Mouse (Mus musculus): ENCODE measurements around the gene Tmprss13. TPM values are rescaled to one million over a fixed set of nuclear protein-coding genes. Genes with fewer than 3 reads are reported as not detected.

Gene Tmprss13
- total RNA-seq, 2 experiments from 2014 or later: 0.48 to 0.73 TPM

GRCm38 (mm10) chr9:45306746-45307410 is 12.0 kb upstream of the Tmprss13 start:
- DNase-seq: no peak

GRCm38 (mm10) chr9:45308521-45308920 is 10.4 kb upstream of the Tmprss13 start:
- intact Hi-C loops (cut with DNase I): no loop called here
- no peak overlapping the region for H3K27ac ChIP-seq
- no peak for TF ChIP-seq CTCF (IDR thresholded peaks at IDR 0.05)
- H3K4me3 ChIP-seq: no peak overlapping the region
- DNase-seq: no peak

More at GRCm38 (mm10) chr9:45306746-45307410, 12.0 kb upstream of the Tmprss13 start:
- intact Hi-C loops (cut with DNase I): no loop called here
- Histone ChIP-seq H3K4me3 (no peak overlapping the region), H3K27ac (no peak overlapping the region)
- TF ChIP-seq CTCF (IDR thresholded peaks at IDR 0.05): no peak

DNA sequence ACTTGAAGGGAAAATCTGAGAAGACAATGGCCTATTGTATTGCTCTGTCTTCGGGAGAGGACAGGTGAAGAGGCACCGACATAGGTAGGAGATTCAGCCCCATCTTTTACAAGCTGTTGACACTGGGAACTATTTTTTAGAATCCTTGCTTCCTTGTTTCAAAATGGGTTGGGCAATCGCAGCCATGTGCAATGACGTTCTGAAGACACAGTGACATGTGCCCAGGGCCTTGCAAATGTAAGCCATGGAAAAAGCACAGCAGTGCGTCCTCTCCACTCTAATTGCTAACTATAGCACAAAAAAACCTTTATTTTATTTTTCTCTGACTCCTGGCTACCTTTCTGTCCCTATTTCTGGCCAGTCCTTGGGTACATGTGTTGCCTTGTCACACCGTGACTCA is 7.0 kb upstream of the Tmprss13 start:
- Histone ChIP-seq H3K27ac (no peak overlapping the region), H3K4me3 (no peak overlapping the region)
- intact Hi-C loops (cut with DNase I): no loop called here
- no peak for TF ChIP-seq CTCF (IDR thresholded peaks at IDR 0.05)
- no peak for DNase-seq

DNA sequence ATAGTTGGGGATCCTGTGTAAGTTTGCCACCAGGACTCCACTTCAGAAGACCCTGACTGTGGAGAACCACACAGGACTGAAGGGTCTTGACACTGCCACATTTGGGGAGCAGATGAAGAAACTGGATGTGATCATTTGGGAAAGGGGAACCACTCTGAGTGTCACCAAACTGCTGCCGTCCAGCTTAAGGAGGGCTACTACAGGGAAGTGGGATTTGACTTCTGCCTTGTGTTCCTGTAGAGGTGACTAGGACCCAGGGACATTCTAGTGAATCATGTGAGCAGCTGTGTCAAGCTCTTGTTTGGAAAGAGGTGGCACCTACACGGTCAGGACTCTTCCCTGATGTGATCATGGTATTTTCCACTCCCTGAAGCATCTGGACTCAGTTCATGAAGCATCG is 5.0 kb upstream of the Tmprss13 start:
- Histone ChIP-seq H3K27ac (no peak overlapping the region), H3K4me3 (no peak overlapping the region)
- DNase-seq: no peak
- TF ChIP-seq CTCF (IDR thresholded peaks at IDR 0.05): no peak
- intact Hi-C loops (cut with DNase I): no loop called here

GRCm38 (mm10) chr9:45317635-45318034 is 1.3 kb upstream of the Tmprss13 start:
- Histone ChIP-seq H3K4me3 (no peak overlapping the region), H3K27ac (no peak overlapping the region)
- peak; percentile 44 for DNase-seq
- TF ChIP-seq CTCF (IDR thresholded peaks at IDR 0.05): no peak
- intact Hi-C loops (cut with DNase I): no loop called here

DNA sequence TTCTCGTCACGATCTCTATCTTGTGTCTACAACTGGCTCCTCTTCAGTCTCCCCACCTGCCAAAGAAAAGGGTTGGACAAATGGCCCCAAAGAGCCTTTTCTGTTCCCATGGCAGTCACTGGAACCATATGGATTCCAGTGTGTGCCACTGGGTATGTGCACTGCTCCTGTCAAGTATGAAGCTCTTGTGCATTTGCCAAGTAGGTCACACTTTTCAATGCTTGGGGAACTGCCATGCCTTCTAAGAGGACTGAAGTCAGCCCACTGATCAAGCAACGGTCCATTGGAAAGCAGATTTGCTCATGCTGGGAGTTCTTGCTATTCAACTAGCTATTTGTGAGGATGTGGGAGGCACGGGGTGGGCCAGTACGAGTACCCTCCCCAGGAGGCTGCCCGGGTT is 2.6 kb downstream of the Tmprss13 start:
- intact Hi-C loops (cut with DNase I): no loop called here
- Histone ChIP-seq H3K4me3 (no peak overlapping the region), H3K27ac (no peak overlapping the region)
- TF ChIP-seq CTCF (IDR thresholded peaks at IDR 0.05): no peak
- DNase-seq: no peak

- H3K4me3 ChIP-seq: no peak overlapping the region
- no peak for DNase-seq
- intact Hi-C loops (cut with DNase I): no loop called here
- TF ChIP-seq CTCF (IDR thresholded peaks at IDR 0.05): no peak
- no peak overlapping the region for H3K27ac ChIP-seq
Measured at GRCm38 (mm10) chr9:45321946-45322430, 3.1 kb downstream of the Tmprss13 start.

DNA sequence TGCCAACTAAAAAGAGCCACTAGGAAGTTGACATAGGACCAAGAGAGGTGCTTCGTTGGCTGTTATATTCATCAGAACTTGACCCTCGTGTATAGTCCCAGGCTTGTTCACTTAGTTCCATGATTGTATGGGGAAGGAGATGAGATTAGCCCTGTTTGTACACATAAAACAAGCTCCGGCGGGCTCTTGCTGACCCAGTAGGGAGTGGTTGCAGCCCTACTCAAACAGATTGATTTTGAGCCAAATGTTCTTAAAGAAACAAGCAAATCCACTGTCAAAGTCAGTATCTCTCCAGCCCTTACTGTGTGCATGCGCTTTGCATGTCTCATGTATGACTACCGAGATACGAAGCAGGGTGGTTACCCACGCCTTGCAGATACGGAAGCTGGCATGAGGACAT is 7.5 kb downstream of the Tmprss13 start:
- intact Hi-C loops (cut with DNase I): no loop called here

GRCm38 (mm10) chr9:45328263-45328662 is 9.4 kb downstream of the Tmprss13 start:
- no peak for TF ChIP-seq CTCF (IDR thresholded peaks at IDR 0.05)
- no peak for DNase-seq
- intact Hi-C loops (cut with DNase I): no loop called here
- H3K27ac ChIP-seq: no peak overlapping the region
- H3K4me3 ChIP-seq: no peak overlapping the region

More for the DNA sequence above, 7.5 kb downstream of the Tmprss13 start:
- Histone ChIP-seq H3K4me3 (no peak overlapping the region), H3K27ac (no peak overlapping the region)
- no peak for TF ChIP-seq CTCF (IDR thresholded peaks at IDR 0.05)
- DNase-seq: no peak

- intact Hi-C loops (cut with DNase I): no loop called here
- H3K27ac ChIP-seq: no peak overlapping the region
- no peak overlapping the region for H3K4me3 ChIP-seq
- TF ChIP-seq CTCF (IDR thresholded peaks at IDR 0.05): no peak
- no peak for DNase-seq
Measured at GRCm38 (mm10) chr9:45329577-45329976, 10.7 kb downstream of the Tmprss13 start.

DNA sequence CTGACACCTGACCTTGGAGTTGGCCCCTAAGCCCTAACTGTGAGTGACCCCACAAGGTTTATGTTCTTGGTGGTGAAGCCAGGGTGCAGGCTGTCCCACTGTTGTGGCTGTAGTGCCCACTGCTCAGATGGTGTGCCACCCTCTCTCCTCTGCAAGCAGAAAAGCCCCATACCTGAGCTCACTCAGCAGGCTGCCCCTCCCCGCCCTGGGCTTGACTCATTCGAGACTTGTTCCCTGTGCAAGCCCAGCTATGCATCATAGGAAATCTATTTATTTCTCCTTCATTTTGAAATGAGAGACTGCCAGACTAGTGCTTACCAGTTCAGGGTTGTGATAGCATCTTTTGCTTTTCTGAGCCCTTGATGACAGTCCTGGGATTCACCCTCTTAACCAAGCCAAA is 18.5 kb downstream of the Tmprss13 start:
- no peak overlapping the region for H3K27ac ChIP-seq
- H3K4me3 ChIP-seq: no peak overlapping the region
- DNase-seq: no peak
- TF ChIP-seq CTCF (IDR thresholded peaks at IDR 0.05): no peak
- intact Hi-C loops (cut with DNase I): no loop called here

DNA sequence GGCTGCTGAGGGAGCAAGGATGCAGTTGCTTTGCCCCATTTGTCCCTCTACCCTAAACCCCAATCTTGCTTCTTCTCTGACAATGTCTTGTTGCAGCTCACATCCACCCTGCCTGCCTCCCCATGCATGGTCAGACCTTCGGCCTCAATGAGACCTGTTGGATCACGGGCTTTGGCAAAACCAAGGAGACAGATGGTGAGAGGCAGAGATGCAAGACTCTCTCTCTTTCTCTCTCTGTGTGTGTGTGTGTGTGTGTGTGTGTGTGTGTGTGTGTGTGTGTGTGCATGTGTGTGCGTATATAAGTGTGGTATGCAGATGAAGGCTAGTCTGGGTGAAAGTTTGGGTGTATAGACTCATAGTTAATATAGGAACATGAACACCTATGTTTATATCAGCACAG is 24.2 kb downstream of the Tmprss13 start:
- no peak for DNase-seq
- no peak for TF ChIP-seq CTCF (IDR thresholded peaks at IDR 0.05)
- intact Hi-C loops (cut with DNase I): no loop called here
- Histone ChIP-seq H3K4me3 (no peak overlapping the region), H3K27ac (no peak overlapping the region)

- no peak for DNase-seq
- H3K27ac ChIP-seq: no peak overlapping the region
- no peak overlapping the region for H3K4me3 ChIP-seq
- intact Hi-C loops (cut with DNase I): loop anchor here (1.0 kb wide), 1 partner anchor 43 kb away; no protein-coding TSS in a partner anchor
- peak; percentile 77 for TF ChIP-seq CTCF (IDR thresholded peaks at IDR 0.05)
Measured at GRCm38 (mm10) chr9:45345516-45345915, 26.6 kb downstream of the Tmprss13 start.

DNA sequence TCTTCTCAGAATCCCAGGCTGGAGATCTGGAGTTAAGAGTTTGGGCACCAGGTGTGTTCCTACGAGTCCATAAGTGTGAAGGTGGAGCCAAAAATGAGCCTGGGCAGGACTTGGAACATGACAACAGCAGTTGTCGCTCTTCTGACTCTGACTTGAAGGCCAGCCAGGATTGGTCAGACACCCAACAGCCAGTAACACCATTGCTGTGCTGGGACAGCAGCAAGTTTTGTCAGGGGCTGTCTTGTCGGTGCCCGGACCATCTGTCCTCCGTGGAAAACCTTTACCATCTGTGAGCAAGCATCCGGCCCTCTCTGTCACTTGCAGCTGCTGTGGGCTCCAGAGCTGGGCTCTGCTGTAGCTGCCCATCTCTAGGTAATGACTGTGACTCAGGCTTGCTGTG is 27.4 kb downstream of the Tmprss13 start:
- H3K4me3 ChIP-seq: no peak overlapping the region
- no peak for TF ChIP-seq CTCF (IDR thresholded peaks at IDR 0.05)
- no peak for DNase-seq
- no peak overlapping the region for H3K27ac ChIP-seq
- intact Hi-C loops (cut with DNase I): no loop called here
